Mouse (Mus musculus): ENCODE results near the gene Cav3.

GRCm38 (mm10) chr6:112495219-112495618, 35.9 kb downstream of the Cav3 start:
- TF ChIP-seq CTCF (IDR thresholded peaks at IDR 0.05; ENCODE audit: extremely low read depth, insufficient read depth, insufficient read length, insufficient replicate concordance) (no peak), POLR2A (IDR thresholded peaks at IDR 0.05; ENCODE audit: low read depth, low read length) (no peak)

All from spleen, adult 2 months (tissue).